Mouse (Mus musculus): ENCODE measurements around the gene Tom1l2. TPM values are rescaled to one million over a fixed set of nuclear protein-coding genes. Genes with fewer than 3 reads are reported as not detected.

Tom1l2 gene
- polyA plus RNA-seq, 1 experiment from 2014 or later, result 26.1 TPM

DNA sequence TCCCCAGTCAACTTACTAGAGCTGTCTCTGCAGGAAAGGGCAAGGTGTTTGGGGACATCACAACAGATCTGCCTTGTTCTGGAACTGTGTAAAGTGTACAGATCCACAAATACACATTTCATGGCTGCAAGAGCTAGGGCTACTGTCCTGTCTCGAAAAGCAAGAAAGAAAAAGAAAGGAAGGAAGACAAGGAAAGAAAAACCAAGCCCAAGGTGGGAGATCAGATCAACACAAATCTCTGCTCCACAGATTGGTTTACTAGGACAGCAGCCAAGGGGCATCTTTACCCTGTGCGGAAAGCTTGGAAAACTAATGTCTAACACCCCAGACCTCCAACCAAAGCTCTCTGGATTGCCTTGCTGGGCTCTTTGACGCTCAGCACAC is 130.6 kb downstream of the Tom1l2 start:
- Histone ChIP-seq H3K27me3 (no peaks in the 10 kb centered on the region), H3K36me3 (0 out of 2 replicates have a peak, but pooled peaks cover 4% of the 10 kb centered on the region), H3K27ac (peak overlapping the region; percentile 82; the same call in 1 of the 2 replicates), H3K9ac (peak overlapping the region; percentile 17; the same call in 1 of the 2 replicates), H3K9me3 (no peaks in the 10 kb centered on the region), H3K4me1 (peaks cover 43% of the 10 kb centered on the region), H3K4me2 (peak overlapping the region; percentile 86), H3K4me3 (peak overlapping the region; percentile 44)
- WGBS, result 51% methylated on average over 3 of the region's 3 CpGs
- ATAC-seq (ENCODE audit: borderline replicate concordance, extremely low read depth, low FRiP score, low TSS enrichment), result no peak

DNA sequence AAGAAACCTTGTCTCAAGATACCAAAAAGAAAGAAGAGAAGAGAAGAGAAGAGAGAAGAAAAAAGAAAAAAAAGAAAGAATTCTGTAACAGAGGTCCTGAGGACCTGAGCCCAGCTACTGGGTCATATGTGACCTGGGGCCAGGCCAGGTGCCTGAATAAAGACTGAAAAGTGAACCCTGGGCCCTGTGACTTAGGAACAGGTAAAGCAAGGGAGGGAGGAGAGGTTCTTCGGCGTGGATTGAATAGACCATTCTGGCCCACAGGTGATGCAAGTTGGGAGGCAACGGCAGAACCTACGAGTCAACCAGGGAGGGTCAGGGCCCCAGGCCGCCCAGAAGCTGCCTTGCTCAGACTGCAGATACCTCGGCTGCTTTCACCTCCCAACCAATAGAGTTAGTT is 131.3 kb downstream of the Tom1l2 start:
- Histone ChIP-seq H3K27me3 (no peaks in the 10 kb centered on the region), H3K9ac (no peak overlapping the region), H3K4me1 (peaks cover 47% of the 10 kb centered on the region), H3K27ac (no peak overlapping the region), H3K4me2 (no peak overlapping the region), H3K9me3 (no peaks in the 10 kb centered on the region), H3K36me3 (0 out of 2 replicates have a peak, but pooled peaks cover 4% of the 10 kb centered on the region), H3K4me3 (no peak overlapping the region)
- WGBS, result 86% methylated on average over 6 of the region's 6 CpGs
- no peak for ATAC-seq (ENCODE audit: borderline replicate concordance, extremely low read depth, low FRiP score, low TSS enrichment)

DNA sequence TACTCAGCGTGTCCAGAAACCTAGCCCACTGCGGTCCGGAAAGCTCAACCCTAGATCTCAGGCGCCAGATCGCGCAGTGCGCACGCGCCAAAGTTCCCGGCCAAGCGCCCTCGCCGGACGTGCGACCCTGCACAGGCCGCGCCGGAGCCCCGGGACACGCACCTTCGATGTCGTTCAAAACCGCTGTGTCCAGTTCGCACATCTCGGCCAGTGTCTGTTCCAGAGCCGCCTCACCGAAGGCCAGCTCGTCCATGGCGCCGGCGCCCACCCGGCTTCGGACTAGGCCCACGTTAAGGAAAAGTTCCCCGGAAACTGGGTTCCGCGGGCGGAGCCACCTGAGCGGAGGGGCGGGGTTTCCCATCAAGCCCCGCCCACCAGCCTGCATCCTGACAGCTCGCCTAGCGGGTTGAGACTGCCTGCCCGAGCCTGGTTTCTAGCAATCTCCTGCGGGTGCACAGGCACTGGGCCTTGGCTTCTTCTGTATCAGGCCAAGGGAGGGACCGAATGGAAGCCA is 132.4 kb downstream of the Tom1l2 start:
- 2% methylated on average over 46 of the region's 46 CpGs for WGBS
- no peaks in the 10 kb centered on the region for H3K27me3 ChIP-seq
- peak overlapping the region; percentile 65 for H3K4me3 ChIP-seq
- H3K4me2 ChIP-seq, result peak overlapping the region; percentile 72
- ATAC-seq (ENCODE audit: borderline replicate concordance, extremely low read depth, low FRiP score, low TSS enrichment), result peak; percentile 82
- H3K36me3 ChIP-seq, result 0 out of 2 replicates have a peak, but pooled peaks cover 4% of the 10 kb centered on the region
- H3K9me3 ChIP-seq, result no peaks in the 10 kb centered on the region
- peak overlapping the region; percentile 84 for H3K27ac ChIP-seq
- H3K4me1 ChIP-seq, result peaks cover 50% of the 10 kb centered on the region
- H3K9ac ChIP-seq, result peak overlapping the region; percentile 66

DNA sequence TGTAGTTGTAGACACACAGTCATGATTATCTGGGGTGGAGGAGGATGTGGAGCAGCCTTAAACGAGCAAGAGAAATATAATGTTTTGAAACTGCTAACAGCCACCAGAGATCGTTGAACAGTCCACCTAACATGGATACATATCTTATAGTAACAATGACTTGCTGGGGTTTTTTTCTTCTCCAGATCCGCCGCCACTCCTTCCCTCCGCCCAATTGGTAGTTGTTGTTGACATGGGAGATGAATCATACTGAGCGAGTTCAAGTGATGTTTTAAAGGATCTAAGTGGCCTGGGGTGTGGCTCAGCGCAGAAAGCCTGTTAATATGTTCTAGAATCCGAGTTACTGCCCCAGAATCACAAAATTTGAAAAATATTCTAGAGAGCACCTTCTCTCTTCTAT is 133.1 kb downstream of the Tom1l2 start:
- Histone ChIP-seq H3K9me3 (no peaks in the 10 kb centered on the region), H3K4me2 (peak overlapping the region; percentile 72), H3K4me3 (peak overlapping the region; percentile 65), H3K4me1 (peaks cover 50% of the 10 kb centered on the region), H3K27ac (peak overlapping the region; percentile 84), H3K9ac (peak overlapping the region; percentile 66), H3K36me3 (0 out of 2 replicates have a peak, but pooled peaks cover 4% of the 10 kb centered on the region), H3K27me3 (no peaks in the 10 kb centered on the region)
- no peak for ATAC-seq (ENCODE audit: borderline replicate concordance, extremely low read depth, low FRiP score, low TSS enrichment)
- 12% methylated on average over 8 of the region's 8 CpGs for WGBS

DNA sequence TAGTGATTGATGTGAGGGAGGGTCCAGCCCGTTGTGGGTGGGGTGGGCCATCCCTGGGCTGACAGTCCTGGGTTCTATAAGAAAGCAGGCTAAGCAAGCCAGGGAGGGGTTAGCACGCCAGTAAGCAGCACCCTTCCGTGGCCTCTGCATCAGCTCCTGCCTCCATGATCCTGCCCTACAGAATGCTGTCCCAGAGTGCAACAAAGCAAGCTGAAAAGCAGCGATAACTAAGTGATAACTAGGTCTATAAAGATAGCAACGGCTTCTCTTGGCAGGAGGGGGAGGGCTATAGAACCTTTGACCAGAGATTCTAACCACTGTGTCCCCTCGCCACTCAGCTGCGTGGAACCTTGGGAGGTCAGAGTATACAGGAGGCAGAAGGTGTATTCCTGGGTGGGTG is 135.2 kb downstream of the Tom1l2 start:
- Histone ChIP-seq H3K27ac (no peak overlapping the region), H3K9me3 (no peaks in the 10 kb centered on the region), H3K4me1 (peaks cover 57% of the 10 kb centered on the region), H3K4me2 (no peak overlapping the region), H3K36me3 (0 out of 2 replicates have a peak, but pooled peaks cover 4% of the 10 kb centered on the region), H3K27me3 (no peaks in the 10 kb centered on the region), H3K4me3 (no peak overlapping the region), H3K9ac (no peak overlapping the region)
- no peak for ATAC-seq (ENCODE audit: borderline replicate concordance, extremely low read depth, low FRiP score, low TSS enrichment)
- 85% methylated on average over 7 of the region's 7 CpGs for WGBS

DNA sequence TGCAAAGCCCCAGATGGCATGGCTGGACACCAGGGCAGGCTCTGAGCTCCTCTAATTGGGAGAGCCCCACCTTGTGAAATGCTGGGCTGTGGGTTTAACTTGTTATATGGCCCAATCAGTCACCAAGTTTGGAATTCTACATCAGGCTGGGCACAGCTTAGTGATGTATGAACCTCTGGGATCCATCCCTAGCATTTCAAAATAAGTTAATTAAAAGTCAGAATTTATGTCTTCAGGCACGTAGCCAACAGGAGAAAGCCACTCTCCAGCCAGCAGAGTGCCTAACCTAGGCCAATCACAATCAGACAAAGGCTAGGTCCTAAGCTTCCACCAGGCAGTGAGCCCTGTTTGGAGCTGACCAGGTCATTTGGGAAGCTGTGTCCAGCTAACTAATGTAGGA is 136.0 kb downstream of the Tom1l2 start:
- no peak overlapping the region for H3K4me3 ChIP-seq
- H3K36me3 ChIP-seq, result 0 out of 2 replicates have a peak, but pooled peaks cover 4% of the 10 kb centered on the region
- peaks cover 58% of the 10 kb centered on the region for H3K4me1 ChIP-seq
- H3K4me2 ChIP-seq, result no peak overlapping the region
- WGBS, result 78% methylated on average over 1 of the region's 1 CpGs
- no peaks in the 10 kb centered on the region for H3K9me3 ChIP-seq
- H3K9ac ChIP-seq, result no peak overlapping the region
- ATAC-seq (ENCODE audit: borderline replicate concordance, extremely low read depth, low FRiP score, low TSS enrichment), result no peak
- no peak overlapping the region for H3K27ac ChIP-seq
- H3K27me3 ChIP-seq, result no peaks in the 10 kb centered on the region

DNA sequence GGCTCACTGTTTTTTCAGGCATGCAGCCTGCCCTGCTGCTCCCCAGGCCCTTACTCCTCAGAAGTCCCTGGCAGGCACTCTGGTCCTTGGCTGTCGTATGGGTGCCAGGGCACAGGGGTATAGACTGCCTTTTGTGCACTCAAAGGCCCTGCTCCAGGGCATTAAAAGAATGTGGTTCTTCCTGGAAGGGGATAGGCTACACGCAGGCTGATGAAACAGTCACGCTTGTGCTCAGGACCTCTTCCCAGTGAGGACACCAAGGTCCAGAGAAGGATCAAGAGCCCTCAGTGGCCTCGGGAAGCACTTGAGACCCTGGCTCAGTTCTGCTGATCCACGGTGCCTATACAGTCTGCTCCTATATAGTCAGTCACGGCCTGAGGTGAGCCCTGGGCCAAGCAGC is 139.4 kb downstream of the Tom1l2 start:
- no peak for ATAC-seq (ENCODE audit: borderline replicate concordance, extremely low read depth, low FRiP score, low TSS enrichment)
- peaks cover 68% of the 10 kb centered on the region for H3K4me1 ChIP-seq
- H3K27me3 ChIP-seq, result no peaks in the 10 kb centered on the region
- H3K36me3 ChIP-seq, result 0 out of 2 replicates have a peak, but pooled peaks cover 4% of the 10 kb centered on the region
- 59% methylated on average over 6 of the region's 6 CpGs for WGBS
- no peak overlapping the region for H3K9ac ChIP-seq
- H3K4me2 ChIP-seq, result no peak overlapping the region
- H3K4me3 ChIP-seq, result no peak overlapping the region
- H3K9me3 ChIP-seq, result no peaks in the 10 kb centered on the region
- H3K27ac ChIP-seq, result peak overlapping the region; percentile 78

DNA sequence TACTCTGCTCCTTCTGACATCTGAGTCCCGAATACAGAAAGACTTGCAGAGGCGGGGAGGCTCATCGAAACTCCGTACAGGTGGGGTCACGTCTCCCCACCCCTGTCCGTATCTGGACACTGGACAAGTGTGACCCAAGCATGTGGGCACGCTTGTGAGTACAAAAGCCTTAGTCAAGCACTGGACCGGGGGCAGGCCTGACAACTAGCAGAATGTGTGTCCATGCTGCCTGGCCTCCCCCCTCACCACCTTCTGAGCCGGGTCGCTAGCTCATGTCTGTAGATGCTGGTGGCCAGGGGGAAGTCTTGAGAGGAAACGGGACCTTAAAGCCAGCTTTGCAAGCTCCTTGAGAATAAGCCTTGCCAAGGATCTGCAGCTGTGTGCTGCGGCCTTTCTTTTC is 140.9 kb downstream of the Tom1l2 start:
- Histone ChIP-seq H3K27me3 (no peaks in the 10 kb centered on the region), H3K9me3 (no peaks in the 10 kb centered on the region), H3K4me2 (no peak overlapping the region), H3K9ac (no peak overlapping the region), H3K4me3 (no peak overlapping the region), H3K4me1 (peaks cover 74% of the 10 kb centered on the region), H3K36me3 (peaks cover 5% of the 10 kb centered on the region; the same call in 1 of the 2 replicates), H3K27ac (peak overlapping the region; percentile 78)
- ATAC-seq (ENCODE audit: borderline replicate concordance, extremely low read depth, low FRiP score, low TSS enrichment), result no peak
- 51% methylated on average over 12 of the region's 12 CpGs for WGBS

DNA sequence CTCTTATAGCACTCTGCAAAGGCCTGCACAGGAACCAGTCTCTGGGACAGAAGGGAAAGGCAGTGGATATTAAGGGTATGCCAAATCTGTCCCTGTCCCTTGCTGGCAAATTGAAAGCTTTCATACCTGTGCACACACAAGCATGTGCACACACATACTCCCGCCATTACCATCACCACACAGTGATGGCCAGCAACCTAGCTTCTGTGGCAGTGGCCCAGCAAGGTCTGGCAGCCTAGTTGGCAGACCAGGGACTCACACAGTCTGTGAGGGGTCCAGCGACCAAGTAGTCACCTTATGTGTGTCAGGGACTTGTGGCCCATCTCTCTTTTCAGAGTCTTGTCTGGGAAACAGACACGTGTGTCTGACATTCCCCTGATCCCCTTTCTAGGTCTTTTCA is 141.6 kb downstream of the Tom1l2 start:
- H3K9ac ChIP-seq, result peak overlapping the region; percentile 34; the same call in 1 of the 2 replicates
- peaks cover 80% of the 10 kb centered on the region for H3K4me1 ChIP-seq
- 57% methylated on average over 3 of the region's 3 CpGs for WGBS
- H3K27me3 ChIP-seq, result no peaks in the 10 kb centered on the region
- ATAC-seq (ENCODE audit: borderline replicate concordance, extremely low read depth, low FRiP score, low TSS enrichment), result no peak
- H3K9me3 ChIP-seq, result no peaks in the 10 kb centered on the region
- 0 out of 2 replicates have a peak overlapping the region, but pooled peaks have one; percentile 50 for H3K4me3 ChIP-seq
- peak overlapping the region; percentile 74 for H3K27ac ChIP-seq
- peak overlapping the region; percentile 88; the same call in 1 of the 2 replicates for H3K4me2 ChIP-seq
- H3K36me3 ChIP-seq, result peaks cover 10% of the 10 kb centered on the region

DNA sequence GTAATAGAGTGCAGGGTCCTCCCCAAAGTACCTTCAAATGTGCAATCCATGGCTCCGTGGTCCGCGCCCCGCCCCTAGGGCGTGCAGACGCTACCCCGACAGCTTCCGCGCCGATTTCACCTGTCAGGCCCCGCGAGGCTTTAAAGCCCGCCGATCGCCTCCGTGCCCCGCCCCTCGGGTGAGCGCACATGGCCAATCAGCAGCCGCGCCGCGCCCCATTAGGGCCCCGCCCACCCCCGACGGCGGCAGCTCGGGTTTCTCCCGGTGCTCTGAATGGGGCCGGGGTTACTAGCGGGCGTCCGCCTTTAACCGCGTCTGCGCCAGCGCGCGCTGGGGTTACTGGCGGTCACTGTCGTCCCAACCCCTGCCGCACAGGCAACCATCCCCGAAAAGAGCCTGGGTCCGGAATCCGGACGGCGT is 142.4 kb downstream of the Tom1l2 start:
- H3K4me3 ChIP-seq, result peak overlapping the region; percentile 50
- peak; percentile 86 for ATAC-seq (ENCODE audit: borderline replicate concordance, extremely low read depth, low FRiP score, low TSS enrichment)
- peak overlapping the region; percentile 88 for H3K4me2 ChIP-seq
- WGBS, result under 1% methylated on average over 47 of the region's 47 CpGs
- peak overlapping the region; percentile 92 for H3K27ac ChIP-seq
- no peaks in the 10 kb centered on the region for H3K27me3 ChIP-seq
- H3K9me3 ChIP-seq, result no peaks in the 10 kb centered on the region
- H3K4me1 ChIP-seq, result peaks cover 84% of the 10 kb centered on the region
- peak overlapping the region; percentile 45 for H3K9ac ChIP-seq
- H3K36me3 ChIP-seq, result peaks cover 18% of the 10 kb centered on the region

DNA sequence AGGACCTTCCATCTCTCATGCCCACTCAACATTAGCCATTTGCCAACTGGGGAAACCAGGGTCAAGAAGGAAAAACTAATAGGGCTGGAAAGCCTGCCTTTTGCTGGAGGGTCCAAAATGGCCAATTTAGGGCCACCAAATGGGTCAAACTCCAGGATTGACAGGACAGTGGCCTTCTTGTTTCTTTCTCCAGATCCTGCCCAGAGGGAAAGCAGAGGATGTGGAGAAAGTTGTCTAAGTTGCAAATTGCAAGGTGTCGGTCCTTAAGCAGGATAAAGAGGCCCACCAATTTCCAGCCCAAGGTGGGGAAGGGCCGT is 142.8 kb downstream of the Tom1l2 start:
- Histone ChIP-seq H3K4me3 (peak overlapping the region; percentile 50), H3K9me3 (no peaks in the 10 kb centered on the region), H3K27me3 (no peaks in the 10 kb centered on the region), H3K4me2 (peak overlapping the region; percentile 88), H3K36me3 (peaks cover 22% of the 10 kb centered on the region), H3K9ac (peak overlapping the region; percentile 45), H3K27ac (peak overlapping the region; percentile 92), H3K4me1 (peaks cover 84% of the 10 kb centered on the region)
- ATAC-seq (ENCODE audit: borderline replicate concordance, extremely low read depth, low FRiP score, low TSS enrichment), result no peak
- 0% methylated on average over 2 of the region's 2 CpGs for WGBS

DNA sequence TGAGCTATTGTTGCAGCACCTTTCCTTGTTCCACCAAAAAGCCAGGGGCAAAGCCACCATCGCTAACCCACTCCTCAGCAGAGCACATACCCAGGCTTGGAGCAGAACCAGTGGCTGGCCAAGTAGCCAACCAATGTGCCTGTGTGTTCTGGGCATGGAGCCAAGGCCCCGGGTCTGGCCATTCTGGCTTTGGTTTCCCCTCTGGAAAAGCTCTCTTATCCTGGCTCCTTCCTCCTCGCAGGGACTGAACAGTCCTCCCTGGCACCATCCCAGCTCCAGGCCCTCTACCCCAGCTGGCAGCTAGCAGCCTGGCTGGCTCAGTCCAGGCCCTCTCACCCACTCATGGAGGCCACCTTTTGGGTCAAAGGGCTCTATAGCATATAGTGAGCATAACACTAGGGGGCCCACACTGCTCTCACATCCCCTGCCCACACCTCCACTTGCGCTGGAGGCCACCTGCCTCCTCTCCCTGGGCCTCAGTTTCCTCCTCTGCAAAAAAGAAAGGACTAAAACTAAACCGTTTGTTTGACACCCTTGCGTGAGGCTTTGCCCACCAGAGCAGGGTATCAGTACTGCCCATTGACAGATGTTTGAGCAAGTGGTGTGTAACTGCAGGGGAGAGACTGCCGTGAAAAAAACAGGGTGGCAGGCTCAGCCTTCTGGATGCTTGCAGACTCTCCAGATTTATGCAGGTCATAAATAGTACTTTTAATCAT is 143.3 kb downstream of the Tom1l2 start:
- WGBS, result 27% methylated on average over 7 of the region's 7 CpGs
- H3K4me1 ChIP-seq, result peaks cover 84% of the 10 kb centered on the region
- H3K4me3 ChIP-seq, result peak overlapping the region; percentile 50
- peak overlapping the region; percentile 88 for H3K4me2 ChIP-seq
- H3K36me3 ChIP-seq, result peaks cover 27% of the 10 kb centered on the region
- no peaks in the 10 kb centered on the region for H3K27me3 ChIP-seq
- H3K27ac ChIP-seq, result peak overlapping the region; percentile 92
- peak; percentile 44 for ATAC-seq (ENCODE audit: borderline replicate concordance, extremely low read depth, low FRiP score, low TSS enrichment)
- H3K9ac ChIP-seq, result peak overlapping the region; percentile 45
- no peaks in the 10 kb centered on the region for H3K9me3 ChIP-seq
